Mouse (Mus musculus) brain, embryonic 14.5 days (tissue): ENCODE measurements around the gene Gjd3. TPM values are rescaled to one million over a fixed set of nuclear protein-coding genes. Genes with fewer than 3 reads are reported as not detected.

Experiments
- DNase-seq: peaks from one replicate; pipeline ENCODE4 v3.0.0-alpha.2; 2011; ENCODE audit warnings: low read depth
- CTCF ChIP-seq: fragments of 200-500 bp; IDR thresholded peaks from 2 replicates; pipeline ENCODE4 v1.5.1; 2012; ENCODE audit warnings: inconsistent platforms, mild to moderate bottlenecking, moderate library complexity, borderline replicate concordance; ENCODE audit not compliant: insufficient read depth, insufficient read length; ENCODE audit errors: extremely low read depth
- POLR2A ChIP-seq: fragments of 200-500 bp; IDR thresholded peaks from 2 replicates; pipeline ENCODE4 v1.6.1; 2012; ENCODE audit warnings: mild to moderate bottlenecking, inconsistent platforms, borderline replicate concordance; ENCODE audit not compliant: poor library complexity, insufficient read depth, insufficient read length, severe bottlenecking; ENCODE audit errors: extremely low read depth
- polyA plus RNA-seq: library from polyadenylated mRNA; depleted of rRNA; stranded (reverse); fragments of >200 nt; gene quantifications from 2 replicates; pipeline ENCODE4 v1.2.3, GENCODE M21; 2012; rRNA removed

Gjd3 gene
- 2.5 and 2.9 TPM in 2 replicates for polyA plus RNA-seq

GRCm38 (mm10) chr11:98982773-98983133, at the start of gene Gjd3:
TSS of gene Gjd3 (minus strand) at chr11:98983016.
- no peak for TF ChIP-seq CTCF
- TF ChIP-seq POLR2A = no peak
- no peak for DNase-seq

- TF ChIP-seq CTCF (no peak), POLR2A (no peak)
- DNase-seq = no peak
These were observed 44.2 kb upstream of the Gjd3 start for GRCm38 (mm10) chr11:99026899-99027440.

- TF ChIP-seq POLR2A = no peak
- TF ChIP-seq CTCF = no peak
- DNase-seq = no peak
These were observed 43.1 kb upstream of the Gjd3 start for GRCm38 (mm10) chr11:99025878-99026277.

- no peak for TF ChIP-seq CTCF
- TF ChIP-seq POLR2A = no peak
- DNase-seq = peak; percentile 39
These were observed 41.8 kb upstream of the Gjd3 start for GRCm38 (mm10) chr11:99024468-99025134.

GRCm38 (mm10) chr11:99023500-99024467, 41.0 kb upstream of the Gjd3 start, which contains the start of gene Top2a:
TSS of gene Top2a (minus strand) at chr11:99024189.
- peak; percentile 99 for DNase-seq
- no peak for TF ChIP-seq CTCF
- peak; percentile 70; the same call in 1 of the 2 replicates for TF ChIP-seq POLR2A

GRCm38 (mm10) chr11:99023094-99023493, 40.3 kb upstream of the Gjd3 start:
- TF ChIP-seq POLR2A (no peak), CTCF (no peak)
- no peak for DNase-seq

- DNase-seq = no peak
- TF ChIP-seq CTCF (no peak), POLR2A (no peak)
These were observed 39.6 kb upstream of the Gjd3 start for GRCm38 (mm10) chr11:99022384-99022933.

GRCm38 (mm10) chr11:99019844-99020243, 37.0 kb upstream of the Gjd3 start:
- DNase-seq = no peak
- no peak for TF ChIP-seq CTCF
- TF ChIP-seq POLR2A = no peak

GRCm38 (mm10) chr11:99013856-99014255, 31.0 kb upstream of the Gjd3 start:
- no peak for DNase-seq
- no peak for TF ChIP-seq POLR2A
- TF ChIP-seq CTCF = no peak

GRCm38 (mm10) chr11:99010706-99011105, 27.9 kb upstream of the Gjd3 start:
- DNase-seq = no peak
- no peak for TF ChIP-seq CTCF
- no peak for TF ChIP-seq POLR2A

- no peak for DNase-seq
- no peak for TF ChIP-seq CTCF
- TF ChIP-seq POLR2A = no peak
These were observed 27.3 kb upstream of the Gjd3 start for GRCm38 (mm10) chr11:99010124-99010523.

GRCm38 (mm10) chr11:99006788-99007187, 24.0 kb upstream of the Gjd3 start:
- no peak for DNase-seq
- TF ChIP-seq CTCF (no peak), POLR2A (no peak)

GRCm38 (mm10) chr11:98999243-98999642, 16.4 kb upstream of the Gjd3 start:
- DNase-seq = no peak
- TF ChIP-seq POLR2A = no peak
- no peak for TF ChIP-seq CTCF
